Mouse (Mus musculus) frontal cortex, adult 2 months (tissue): ENCODE data around the gene Fbxw8. TPM values are rescaled to one million over a fixed set of nuclear protein-coding genes. Genes with fewer than 3 reads are reported as not detected.

Source experiments
- DNase-seq, 2 experiments: peaks; one replicate each; pipeline ENCODE4 v3.0.0; 2022; ENCODE audit warnings: low spot score in 1 of 2; ENCODE audit errors: extremely low spot score in 1 of 2
- polyA plus RNA-seq: library from polyadenylated mRNA; depleted of rRNA; stranded (reverse); fragments of >200 nt; gene quantifications from 2 replicates; pipeline ENCODE4 v1.2.3, GENCODE M21; 2012

Gene Fbxw8
- polyA plus RNA-seq, 1 experiment, result 30.2 TPM

- no peak for DNase-seq
Measured at GRCm38 (mm10) chr5:118081374-118081949, 73.8 kb downstream of the Fbxw8 start.

- DNase-seq, result no peak
Measured at GRCm38 (mm10) chr5:118079839-118080250, 75.4 kb downstream of the Fbxw8 start.

- DNase-seq, result peak; percentile 57 to 79
Measured at GRCm38 (mm10) chr5:118079354-118079753, 75.9 kb downstream of the Fbxw8 start.

- no peak for DNase-seq
Measured at GRCm38 (mm10) chr5:118078550-118078949, 76.7 kb downstream of the Fbxw8 start.

GRCm38 (mm10) chr5:118076721-118077592 is 78.3 kb downstream of the Fbxw8 start:
- DNase-seq, result no peak

- DNase-seq, result no peak
Measured at GRCm38 (mm10) chr5:118073213-118073773, 82.0 kb downstream of the Fbxw8 start.

- DNase-seq, result no peak
Measured at GRCm38 (mm10) chr5:118071766-118072165, 83.5 kb downstream of the Fbxw8 start.

- DNase-seq, result peak in 1 of 2 experiments; percentile 89
Measured at GRCm38 (mm10) chr5:118069315-118069714, 85.9 kb downstream of the Fbxw8 start.

- no peak for DNase-seq
Measured at GRCm38 (mm10) chr5:118067984-118068494, 87.2 kb downstream of the Fbxw8 start.

- DNase-seq, result peak in 1 of 2 experiments; percentile 59
Measured at GRCm38 (mm10) chr5:118067572-118067971, 87.7 kb downstream of the Fbxw8 start.

GRCm38 (mm10) chr5:118066828-118067227 is 88.4 kb downstream of the Fbxw8 start:
- peak in 1 of 2 experiments; percentile 82 for DNase-seq

GRCm38 (mm10) chr5:118065516-118066255 is 89.6 kb downstream of the Fbxw8 start:
- DNase-seq, result no peak

GRCm38 (mm10) chr5:118064284-118064901 is 90.9 kb downstream of the Fbxw8 start:
- no peak for DNase-seq

- no peak for DNase-seq
Measured at GRCm38 (mm10) chr5:118063181-118063621, 92.1 kb downstream of the Fbxw8 start.

- DNase-seq, result no peak
Measured at GRCm38 (mm10) chr5:118061391-118061790, 93.9 kb downstream of the Fbxw8 start.

GRCm38 (mm10) chr5:118059646-118060045 is 95.6 kb downstream of the Fbxw8 start:
- no peak for DNase-seq

- no peak for DNase-seq
Measured at GRCm38 (mm10) chr5:118058858-118059257, 96.4 kb downstream of the Fbxw8 start.

GRCm38 (mm10) chr5:118057508-118058111 is 97.7 kb downstream of the Fbxw8 start:
- DNase-seq, result no peak

- DNase-seq, result no peak
Measured at GRCm38 (mm10) chr5:118053205-118053604, 102.1 kb downstream of the Fbxw8 start.
